9 mouse cellular contexts compared by ENCODE assay signal in the genomic region with DNA sequence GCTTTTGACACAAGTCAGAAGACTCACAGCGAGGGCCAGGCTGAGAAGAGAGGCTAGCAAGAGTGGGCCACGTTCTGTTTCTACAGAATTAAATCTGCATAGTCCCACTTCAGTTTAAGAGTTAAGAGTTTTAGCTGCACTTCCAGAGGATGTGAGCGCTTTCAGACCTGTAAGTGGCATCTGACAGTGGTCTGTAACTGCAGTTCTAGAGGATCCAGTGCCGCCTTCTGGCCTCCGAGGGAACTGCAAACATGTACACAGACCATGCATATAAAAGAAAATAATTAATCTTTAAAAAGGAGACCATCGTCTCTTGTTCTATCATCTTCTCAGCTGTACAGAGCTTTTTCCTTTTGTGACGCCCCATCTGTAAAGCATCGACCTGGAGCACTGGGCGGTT. TPM values are rescaled to one million over a fixed set of nuclear protein-coding genes. Genes with fewer than 3 reads are reported as not detected.
DNase-seq lines count a peak whose midpoint lies in the region; TF ChIP-seq lines count a peak whose summit lies in the region.
"Had no signal": no experiment of that assay in that cellular context is flagged by ENCODE, and none has a peak within 500 bp of the region (broad histone marks: within the 10 kb centered on the region; RNA-seq: fewer than 3 reads in every experiment).

No protein-coding gene starts in this region.

- peak; percentile 26 for DNase-seq in gastrocnemius, adult 2 months
- DNase-seq in gastrocnemius, postnatal 14 days: no peak
- DNase-seq in ovary, postnatal 36 days (ENCODE audit: low spot score): peak; percentile 34
- DNase-seq in ovary, postnatal 10 days (ENCODE audit: low spot score): no peak
- peak; percentile 79 for DNase-seq in embryo, embryonic 10 days (ENCODE audit: low spot score)
- DNase-seq in kidney, postnatal 4 days: peak; percentile 83 to 84
- peak; percentile 75 for DNase-seq in retina, embryonic 14.5 days (ENCODE audit: low spot score)
- no peak for DNase-seq in spleen, adult 12 weeks (ENCODE audit: low spot score)

- intact Hi-C loops in gastrocnemius, adult 2 months (cut with DNase I): loop anchor here (10.0 kb wide), 1 partner anchor 90 kb away; no protein-coding TSS in a partner anchor
- intact Hi-C loops in gastrocnemius, postnatal 14 days (cut with DNase I; ENCODE audit: low total_unique reads): loop anchor here (10.0 kb wide), 2 partner anchors 90 to 160 kb away; no protein-coding TSS in a partner anchor

- no peak overlapping the region for H3K27ac ChIP-seq in gastrocnemius, adult 2 months
- H3K27ac ChIP-seq: midbrain, embryonic 12.5 days had no signal

- peak; percentile 63 for TF ChIP-seq CTCF in gastrocnemius, adult 2 months (IDR thresholded peaks at IDR 0.05)

- no peak overlapping the region for H3K4me3 ChIP-seq in gastrocnemius, adult 2 months
- H3K4me3 ChIP-seq: midbrain, embryonic 12.5 days had no signal

RNA-seq across cellular contexts. Expression of a gene that starts 9.8 kb away (rescaled TPM):
- total RNA-seq in gastrocnemius, adult 2 months (2021): under 1 TPM in 1 of 2 experiments, not detected in 1; 0.17 TPM
- total RNA-seq in gastrocnemius, postnatal 14 days (2021): under 1 TPM in 1 of 2 experiments, not detected in 1; 0.13 TPM

Comparison
In these comparisons a context has a peak if more than half of its experiments do, and no peak if none do; other contexts are left out.
1. DNase-seq: peak in gastrocnemius, adult 2 months (single experiment), ovary, postnatal 36 days (single experiment), embryo, embryonic 10 days (single experiment), kidney, postnatal 4 days (2 of 2) and retina, embryonic 14.5 days (single experiment); none in gastrocnemius, postnatal 14 days (single experiment), ovary, postnatal 10 days (single experiment) and spleen, adult 12 weeks (single experiment).